19 mouse cellular contexts compared by ENCODE assay signal in the genomic region with DNA sequence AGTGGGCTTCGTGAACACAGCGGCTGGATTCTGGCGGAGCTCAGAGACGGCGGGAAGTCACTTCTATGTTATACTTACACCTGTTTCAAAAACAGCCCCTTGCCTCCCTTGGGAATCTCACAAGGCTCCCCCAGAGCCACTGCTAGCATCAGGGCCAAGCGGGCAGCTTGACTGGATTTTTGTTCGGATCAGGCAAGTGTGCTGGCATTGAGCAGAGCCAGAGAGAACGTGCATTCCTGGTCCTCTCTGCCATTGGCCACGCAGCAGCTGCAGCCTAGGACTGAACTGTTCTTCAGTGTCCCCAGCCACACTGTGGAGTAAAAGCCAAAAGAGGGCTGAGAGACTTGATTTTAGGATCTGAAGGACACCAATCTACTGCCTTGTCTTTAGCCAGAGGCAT.
DNase-seq lines count a peak whose midpoint lies in the region; ATAC-seq and TF ChIP-seq lines count a peak whose summit lies in the region.
"Had no signal": no experiment of that assay in that cellular context is flagged by ENCODE, and none has a peak within 500 bp of the region (broad histone marks: within the 10 kb centered on the region; RNA-seq: fewer than 3 reads in every experiment).

No protein-coding gene starts in this region.

- H3K79me2 ChIP-seq in myocyte (ENCODE audit: control insufficient read depth, insufficient read depth) = no peaks in the 10 kb centered on the region

- no peak overlapping the region for H3K4me3 ChIP-seq in midbrain, embryonic 14.5 days (replicated peaks; ENCODE audit: low read depth, low read length)
- H3K4me3 ChIP-seq in midbrain, embryonic 13.5 days (replicated peaks) = no peak overlapping the region
- H3K4me3 ChIP-seq in heart, embryonic 16.5 days (ENCODE audit: low read length) = no peak overlapping the region
- H3K4me3 ChIP-seq in myocyte = no peak overlapping the region
- H3K4me3 ChIP-seq: hindbrain, embryonic 12.5 days; midbrain, embryonic 10.5 days; stomach, embryonic 15.5 days had no signal

- ATAC-seq in midbrain, embryonic 14.5 days (ENCODE audit: low FRiP score, low TSS enrichment) = no peak
- no peak for ATAC-seq in midbrain, embryonic 13.5 days
- ATAC-seq in heart, embryonic 16.5 days (replicated peaks; ENCODE audit: extremely low read depth, insufficient read depth, low FRiP score) = no peak
- ATAC-seq: activated CD4-positive, CD25-positive, alpha-beta regulatory T cell, adult 4 months; forebrain, embryonic 14.5 days had no signal

- H3K4me1 ChIP-seq in midbrain, embryonic 14.5 days (ENCODE audit: control insufficient read depth, insufficient read depth, low read length) = no peaks in the 10 kb centered on the region
- peaks cover 4% of the 10 kb centered on the region; the same call in 1 of the 2 replicates for H3K4me1 ChIP-seq in midbrain, embryonic 13.5 days (replicated peaks)
- H3K4me1 ChIP-seq in heart, embryonic 16.5 days (ENCODE audit: control insufficient read depth, insufficient read depth, low read length) = no peaks in the 10 kb centered on the region
- H3K4me1 ChIP-seq: hindbrain, embryonic 12.5 days; stomach, embryonic 15.5 days had no signal

- H3K9ac ChIP-seq in midbrain, embryonic 14.5 days (replicated peaks; ENCODE audit: low read length) = no peak overlapping the region
- no peak overlapping the region for H3K9ac ChIP-seq in midbrain, embryonic 13.5 days (replicated peaks)
- no peak overlapping the region for H3K9ac ChIP-seq in heart, embryonic 16.5 days (ENCODE audit: low read length)
- H3K9ac ChIP-seq: hindbrain, embryonic 12.5 days; liver, embryonic 14.5 days; stomach, embryonic 15.5 days had no signal

- DNase-seq in gastrocnemius, postnatal 25 days = peak; percentile 21
- DNase-seq in gastrocnemius, adult 8-10 months (ENCODE audit: low spot score in 2 of 2) = no peak
- peak; percentile 7 for DNase-seq in midbrain, embryonic 14.5 days
- DNase-seq in lung, adult 18-20 months = no peak
- no peak for DNase-seq in testis, postnatal 14 days (ENCODE audit: low spot score)
- DNase-seq: adrenal gland, postnatal 25 days; cerebellum, adult 11-12 months; kidney, adult 18-20 months; thymus, adult 2 months had no signal

- H3K36me3 ChIP-seq in midbrain, embryonic 14.5 days (ENCODE audit: control insufficient read depth, insufficient read depth, low read length) = no peaks in the 10 kb centered on the region
- H3K36me3 ChIP-seq in midbrain, embryonic 13.5 days = no peaks in the 10 kb centered on the region
- no peaks in the 10 kb centered on the region for H3K36me3 ChIP-seq in heart, embryonic 16.5 days (ENCODE audit: control insufficient read depth, insufficient read depth)
- H3K36me3 ChIP-seq in myocyte (ENCODE audit: control insufficient read depth, insufficient read depth) = no peaks in the 10 kb centered on the region
- H3K36me3 ChIP-seq: hindbrain, embryonic 12.5 days; midbrain, embryonic 10.5 days; stomach, embryonic 15.5 days had no signal

- 91% methylated on average over 9 of the region's 9 CpGs for WGBS in midbrain, embryonic 14.5 days
- WGBS in midbrain, embryonic 13.5 days = 87% methylated on average over 9 of the region's 9 CpGs
- 70% methylated on average over 9 of the region's 9 CpGs for WGBS in heart, embryonic 16.5 days

- TF ChIP-seq POLR2A in myocyte (IDR thresholded peaks at IDR 0.05; ENCODE audit: insufficient read length, low read depth) = no peak

- H3K4me2 ChIP-seq in midbrain, embryonic 14.5 days (ENCODE audit: low read length) = no peak overlapping the region
- no peak overlapping the region for H3K4me2 ChIP-seq in midbrain, embryonic 13.5 days (replicated peaks)
- no peak overlapping the region for H3K4me2 ChIP-seq in heart, embryonic 16.5 days (ENCODE audit: low read depth, low read length)
- no peak overlapping the region for H3K4me2 ChIP-seq in myocyte (ENCODE audit: low read depth)
- H3K4me2 ChIP-seq: hindbrain, embryonic 12.5 days; stomach, embryonic 15.5 days had no signal

- H3K27ac ChIP-seq in midbrain, embryonic 14.5 days (replicated peaks; ENCODE audit: low read depth, low read length) = no peak overlapping the region
- H3K27ac ChIP-seq in midbrain, embryonic 13.5 days = no peak overlapping the region
- H3K27ac ChIP-seq in heart, embryonic 16.5 days (ENCODE audit: low read length) = peak overlapping the region; percentile 63
- H3K27ac ChIP-seq: hindbrain, embryonic 12.5 days; liver, embryonic 14.5 days; macrophage; midbrain, embryonic 10.5 days; stomach, embryonic 15.5 days had no signal

- no peak overlapping the region for H3ac ChIP-seq in myocyte (ENCODE audit: control insufficient read depth, insufficient read length)

- no peaks in the 10 kb centered on the region for H3K9me3 ChIP-seq in midbrain, embryonic 14.5 days (ENCODE audit: control insufficient read depth, low read length)
- no peaks in the 10 kb centered on the region for H3K9me3 ChIP-seq in midbrain, embryonic 13.5 days
- no peaks in the 10 kb centered on the region for H3K9me3 ChIP-seq in heart, embryonic 16.5 days (replicated peaks; ENCODE audit: control insufficient read depth, low read length)
- H3K9me3 ChIP-seq: hindbrain, embryonic 12.5 days; midbrain, embryonic 10.5 days; stomach, embryonic 15.5 days had no signal

- H3K27me3 ChIP-seq in midbrain, embryonic 14.5 days (ENCODE audit: control insufficient read depth, insufficient read depth, low read length) = no peaks in the 10 kb centered on the region
- H3K27me3 ChIP-seq in midbrain, embryonic 13.5 days = no peaks in the 10 kb centered on the region
- no peaks in the 10 kb centered on the region for H3K27me3 ChIP-seq in heart, embryonic 16.5 days (ENCODE audit: control insufficient read depth, insufficient read depth, low read length)
- H3K27me3 ChIP-seq in myocyte (ENCODE audit: control insufficient read depth, insufficient read depth, insufficient read length) = no peaks in the 10 kb centered on the region
- H3K27me3 ChIP-seq: hindbrain, embryonic 12.5 days; stomach, embryonic 15.5 days had no signal

TF ChIP-seq in myocyte, 11 proteins besides CTCF, POLR2A, EP300 and RAD21:
- TF ChIP-seq MYOD1 (IDR thresholded peaks at IDR 0.05; ENCODE audit: control insufficient read depth in 1 of 3, insufficient read length in 2 of 3, low read depth in 2 of 3) (peak in 2 of 3 experiments; percentile 29 to 32), TCF12 (IDR thresholded peaks at IDR 0.05; ENCODE audit: insufficient read depth, poor library complexity, severe bottlenecking) (no peak), MYOG (IDR thresholded peaks at IDR 0.05; ENCODE audit: control insufficient read depth in 1 of 3, insufficient read depth in 1 of 3, insufficient read length in 2 of 3, low read depth in 2 of 3) (peak in 2 of 3 experiments; percentile 41 to 49)

Comparison
In these comparisons a context has a peak if more than half of its experiments do, and no peak if none do; other contexts are left out.
1. DNase-seq: peak in gastrocnemius, postnatal 25 days (single experiment) and midbrain, embryonic 14.5 days (single experiment); none in gastrocnemius, adult 8-10 months (0 of 2), lung, adult 18-20 months (0 of 2) and testis, postnatal 14 days (single experiment).